Mouse (Mus musculus): Measurements from ENCODE around the gene Tmtc2.

Tmtc2 gene

DNA sequence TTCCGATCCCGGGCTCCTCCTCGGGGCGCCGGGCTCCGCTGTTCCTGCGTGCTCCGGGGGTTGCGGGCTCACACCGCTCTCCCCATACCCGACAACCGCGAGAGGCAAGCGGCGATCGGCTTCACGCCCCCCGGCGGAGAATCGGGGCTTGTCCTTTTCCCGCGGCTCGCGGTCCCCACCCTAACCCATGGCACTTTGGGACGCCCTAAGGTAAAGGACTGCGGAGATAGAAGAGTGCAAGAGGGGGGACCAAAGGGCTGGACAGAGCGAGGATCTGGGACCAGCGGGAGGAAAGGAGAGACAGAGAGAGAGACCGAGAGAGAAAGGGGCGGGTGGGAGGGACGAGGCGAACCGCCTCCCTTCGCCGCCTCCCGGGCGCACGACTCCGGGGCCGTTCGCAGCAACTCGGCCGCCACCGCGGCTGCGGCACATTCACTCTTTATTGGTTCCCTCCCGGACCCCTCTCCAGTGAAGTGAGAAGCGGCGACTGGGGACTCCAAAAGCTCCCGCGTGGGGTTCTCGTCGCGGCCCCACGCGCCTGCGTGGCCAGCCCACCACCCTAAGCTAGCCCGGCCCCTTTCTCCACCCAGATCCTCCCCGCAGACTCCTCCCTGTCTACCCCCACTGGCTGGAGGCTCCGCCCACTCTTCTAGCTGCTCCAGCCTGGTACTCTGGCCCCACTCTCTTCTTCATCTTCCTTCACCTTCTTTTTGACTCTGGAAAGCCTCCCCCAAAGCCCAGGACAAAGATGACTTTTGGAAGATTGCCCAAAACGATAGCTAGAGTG lies at the start of gene Tmtc2:
TSS of gene Tmtc2 (minus strand) at position 544 of the 787 bp plus-strand sequence.
- peak; percentile 91 for DNase-seq (ENCODE audit: low spot score)

DNA sequence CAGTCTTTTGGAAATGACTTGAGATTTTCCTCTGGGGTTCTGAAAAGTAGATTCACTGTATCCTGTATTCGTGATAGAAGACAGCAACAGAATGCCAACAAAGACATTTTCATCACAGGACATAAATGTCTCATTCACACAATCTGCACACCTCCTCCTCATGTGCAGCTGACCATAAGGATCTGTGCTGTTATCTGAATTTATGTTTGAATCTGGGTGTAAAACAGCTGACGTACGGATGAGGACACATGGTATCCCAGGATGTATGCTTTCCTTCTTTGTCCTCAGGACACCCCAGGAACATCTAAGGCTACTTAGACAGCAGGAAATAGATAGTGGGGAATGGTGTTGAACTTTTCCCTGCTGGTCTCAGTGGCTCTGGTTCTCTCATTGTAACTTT lies 37.9 kb upstream of the Tmtc2 start:
- DNase-seq (ENCODE audit: low spot score): no peak

DNA sequence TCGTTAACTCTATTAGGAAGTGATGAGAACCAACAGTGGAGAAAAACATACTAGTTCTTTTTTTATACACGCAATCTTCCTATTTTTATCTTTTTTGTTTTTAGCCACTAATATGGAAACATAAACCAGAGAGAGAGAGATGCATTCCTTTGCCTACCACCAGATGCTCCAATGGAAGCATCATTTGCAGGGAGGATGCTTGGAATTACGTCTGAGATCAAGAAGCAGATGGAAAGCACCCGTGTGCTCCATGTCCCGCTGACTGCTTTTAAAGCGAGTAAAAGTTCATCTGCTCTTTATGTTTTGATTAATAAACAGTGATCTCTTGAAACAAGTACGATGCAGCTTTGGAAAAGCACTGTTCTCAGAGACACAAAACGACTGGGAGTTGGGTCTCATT lies 24.6 kb upstream of the Tmtc2 start:
- no peak for DNase-seq (ENCODE audit: low spot score)

DNA sequence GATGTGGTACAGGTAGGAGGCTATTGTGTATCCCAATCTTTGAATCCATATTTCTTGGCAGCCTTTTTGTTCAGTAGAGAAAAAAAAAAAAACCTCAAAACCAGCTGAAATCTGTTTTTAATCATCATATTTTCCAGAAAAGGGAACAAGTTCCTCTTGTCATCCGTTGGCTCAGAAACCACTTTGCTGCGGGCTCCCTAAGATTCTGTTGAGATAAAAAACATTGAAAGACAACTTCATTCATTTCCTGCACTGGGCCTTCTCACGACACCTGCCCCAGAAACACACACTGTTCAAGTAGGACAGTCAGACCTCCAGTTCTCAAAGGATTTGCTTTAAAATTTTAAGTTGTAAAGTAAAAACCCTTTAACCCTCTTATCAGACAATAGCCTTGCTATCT lies 23.0 kb upstream of the Tmtc2 start:
- no peak for DNase-seq (ENCODE audit: low spot score)

DNA sequence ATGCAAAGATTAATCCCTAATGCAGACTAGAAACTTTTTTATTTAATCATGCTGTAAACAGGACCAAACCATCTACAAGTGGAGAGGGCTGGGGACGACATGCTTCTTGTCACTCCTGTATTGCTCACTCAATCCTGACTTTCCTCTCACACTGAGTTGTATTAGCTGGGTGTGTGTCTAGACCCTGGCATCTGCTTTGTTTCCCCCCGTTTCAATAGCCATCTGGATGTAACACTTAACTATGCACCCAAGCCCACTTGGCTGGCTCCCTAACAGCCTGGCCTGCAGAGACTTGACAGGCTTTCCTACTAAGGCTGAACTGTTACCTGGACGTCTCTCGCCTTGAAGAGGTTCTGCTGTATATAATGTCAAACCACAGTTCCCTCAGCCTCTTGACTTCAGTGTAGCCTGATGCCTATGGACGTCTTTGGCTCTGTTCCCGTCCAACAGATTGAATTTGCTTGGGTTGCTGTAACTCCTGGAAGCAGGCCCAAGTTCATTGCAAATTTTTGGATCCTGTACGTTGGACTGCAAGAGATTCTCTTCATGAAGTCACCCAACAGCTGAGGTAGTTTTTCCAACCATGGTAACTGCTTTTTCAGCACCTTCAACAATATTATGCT lies 21.3 kb upstream of the Tmtc2 start:
- DNase-seq (ENCODE audit: low spot score): no peak

DNA sequence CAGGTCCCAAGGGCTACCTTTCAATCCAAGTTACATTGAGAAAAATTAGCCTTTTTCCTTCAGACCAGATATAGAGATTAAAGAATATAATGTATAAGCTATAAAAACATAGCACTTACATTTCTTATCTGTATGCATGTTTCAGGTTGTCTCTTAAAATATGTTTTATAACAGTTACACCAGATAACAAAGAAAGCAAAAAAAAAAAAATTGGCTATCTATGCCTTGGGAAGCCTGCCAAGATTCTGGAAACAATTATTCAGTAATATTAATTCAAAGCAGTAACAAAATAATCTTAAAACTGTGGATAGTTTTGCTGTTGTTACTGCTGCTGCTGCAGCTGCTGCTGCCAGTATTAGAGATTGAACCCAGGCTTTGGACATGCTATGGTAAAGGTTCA lies 13.9 kb upstream of the Tmtc2 start:
- DNase-seq (ENCODE audit: low spot score): no peak

DNA sequence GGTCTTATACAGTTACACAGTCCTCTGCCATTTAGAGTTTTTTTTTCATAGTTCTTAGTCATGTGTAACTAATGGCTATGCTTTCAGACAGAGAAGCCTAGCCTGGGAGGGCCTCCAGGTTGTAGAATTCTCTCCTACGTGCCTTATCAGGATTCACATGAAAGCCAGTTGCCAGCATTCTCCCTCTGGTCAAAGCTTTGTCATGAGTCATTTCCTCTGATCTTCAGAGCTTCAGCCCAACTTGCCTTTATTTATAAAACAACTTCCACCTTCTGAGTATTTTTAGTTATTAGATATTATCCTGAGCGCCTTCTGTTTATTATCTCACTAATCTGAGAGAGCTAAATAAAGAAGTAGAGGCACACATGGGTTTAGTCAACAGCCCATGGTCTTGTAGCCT lies 5.1 kb upstream of the Tmtc2 start:
- peak; percentile 14 for DNase-seq (ENCODE audit: low spot score)

DNA sequence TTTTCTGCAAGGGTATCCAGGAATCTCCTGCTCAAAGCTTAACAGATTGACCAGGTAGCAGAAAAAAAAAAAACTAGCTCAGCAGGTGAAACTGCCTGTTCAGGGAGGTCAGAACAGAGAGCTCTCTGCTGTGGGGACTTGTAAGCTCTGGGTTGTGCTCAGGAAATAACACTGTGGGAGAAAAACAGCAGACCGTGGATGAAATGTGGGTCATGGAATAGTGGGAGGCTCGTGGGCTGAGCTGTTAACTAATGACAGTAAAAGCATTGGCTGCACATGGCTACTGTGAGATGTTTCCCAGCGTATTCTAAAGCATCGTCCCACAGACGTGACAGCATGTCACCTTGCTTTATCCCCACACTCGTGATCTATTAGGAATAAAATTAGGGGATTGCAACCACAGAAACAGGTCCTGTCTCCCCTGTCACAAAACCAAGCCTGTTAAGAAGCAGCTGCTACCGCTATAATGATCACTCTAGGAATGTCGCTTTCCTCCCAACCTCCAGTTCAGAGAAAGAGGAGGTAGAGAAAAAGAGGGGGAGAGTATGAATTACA lies 4.1 kb upstream of the Tmtc2 start:
- no peak for DNase-seq (ENCODE audit: low spot score)

DNA sequence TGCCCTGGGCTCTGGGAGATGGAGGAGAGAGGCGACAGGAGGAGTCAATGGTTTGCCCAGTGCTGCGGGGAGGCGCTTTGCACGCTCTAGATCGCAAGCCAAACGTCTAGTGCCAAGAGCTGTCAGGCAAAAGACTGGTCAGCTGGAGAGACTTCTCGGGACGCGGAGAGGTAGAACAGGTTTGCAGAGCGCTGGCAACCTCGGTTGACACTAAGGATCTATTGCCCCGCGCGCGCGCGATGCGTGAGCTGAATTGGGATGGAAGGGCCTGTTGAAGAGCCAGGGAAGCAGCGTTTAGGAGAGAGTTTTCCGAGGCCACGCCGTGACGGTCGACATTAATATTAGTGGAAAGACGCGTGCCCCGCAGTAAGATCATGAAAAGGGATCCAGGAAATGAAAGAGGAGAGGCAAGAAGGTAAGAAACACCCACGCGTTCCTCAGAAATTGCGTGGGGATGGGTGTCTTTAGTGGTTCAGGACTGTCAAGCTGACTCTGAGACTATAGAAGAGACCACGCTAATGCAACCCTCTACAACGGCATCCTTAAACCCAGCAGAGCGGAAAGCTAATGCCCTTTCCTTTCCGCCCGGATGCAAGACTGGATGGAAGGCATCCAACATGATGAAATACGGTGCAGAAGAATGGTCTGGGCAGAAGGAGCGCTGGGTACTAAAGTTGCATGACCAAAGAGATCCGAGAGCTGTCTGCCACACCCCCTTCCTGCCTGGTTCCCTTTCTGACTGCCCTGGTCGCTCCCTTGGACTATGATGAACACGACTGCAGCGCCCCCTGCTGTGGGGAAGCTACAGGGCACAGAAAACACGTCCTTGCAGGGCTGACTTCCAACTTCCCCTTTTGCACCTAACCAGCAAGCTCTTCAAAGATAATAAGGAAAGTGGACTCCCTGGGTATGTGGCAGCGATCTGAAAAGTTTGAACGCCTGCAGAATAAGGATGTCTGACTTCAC lies 727 bp upstream of the Tmtc2 start:
- DNase-seq (ENCODE audit: low spot score): peak; percentile 96

DNA sequence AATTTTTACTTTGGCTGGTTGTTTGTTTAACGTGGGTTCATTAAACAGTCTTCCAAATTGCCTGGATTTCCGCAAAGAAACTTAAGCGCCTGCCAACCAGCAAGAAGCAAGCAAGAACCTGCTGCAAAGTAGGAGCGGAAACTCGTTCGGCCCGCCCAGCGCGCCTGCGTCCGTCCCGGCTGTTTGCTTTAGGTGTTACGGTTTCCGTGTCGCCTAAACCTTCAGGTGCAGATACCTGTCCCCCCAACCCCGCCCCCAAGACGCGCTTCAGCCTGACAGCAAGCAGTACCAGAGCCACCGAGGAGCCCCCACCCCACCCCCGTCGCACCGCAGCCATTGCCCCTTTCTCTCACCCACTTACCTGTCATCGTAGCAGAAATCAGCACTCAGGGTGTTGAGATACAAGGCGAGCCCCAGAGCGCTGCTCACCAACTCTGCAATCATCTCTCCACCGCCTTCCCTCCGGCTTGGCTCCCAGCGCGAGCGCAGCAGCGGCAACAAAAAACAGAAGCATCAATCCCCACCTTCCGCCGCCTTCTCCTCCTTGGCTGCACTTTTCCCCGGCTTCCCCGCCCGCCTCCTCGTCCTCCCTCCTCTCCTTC lies 844 bp downstream of the Tmtc2 start:
- peak; percentile 77 for DNase-seq (ENCODE audit: low spot score)

DNA sequence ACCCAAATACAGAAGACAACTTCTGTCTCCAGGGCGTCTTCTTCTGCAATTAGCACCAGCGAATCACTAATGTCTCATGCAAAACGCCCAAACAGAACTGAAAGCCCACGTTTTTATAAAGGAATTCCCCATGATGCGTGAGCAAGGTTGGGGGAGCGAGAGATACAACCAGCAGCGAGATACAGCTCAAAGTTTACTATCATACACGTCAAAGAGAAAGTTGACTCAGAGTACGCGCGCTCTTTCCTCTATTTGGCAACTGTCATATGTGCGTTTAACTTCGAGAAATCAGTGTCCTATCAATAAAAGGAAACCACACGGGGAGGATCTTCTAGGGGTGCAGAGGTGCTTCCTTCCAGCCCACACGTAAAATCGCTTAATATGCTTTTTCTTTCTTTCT lies 1.4 kb downstream of the Tmtc2 start:
- DNase-seq (ENCODE audit: low spot score): peak; percentile 5

DNA sequence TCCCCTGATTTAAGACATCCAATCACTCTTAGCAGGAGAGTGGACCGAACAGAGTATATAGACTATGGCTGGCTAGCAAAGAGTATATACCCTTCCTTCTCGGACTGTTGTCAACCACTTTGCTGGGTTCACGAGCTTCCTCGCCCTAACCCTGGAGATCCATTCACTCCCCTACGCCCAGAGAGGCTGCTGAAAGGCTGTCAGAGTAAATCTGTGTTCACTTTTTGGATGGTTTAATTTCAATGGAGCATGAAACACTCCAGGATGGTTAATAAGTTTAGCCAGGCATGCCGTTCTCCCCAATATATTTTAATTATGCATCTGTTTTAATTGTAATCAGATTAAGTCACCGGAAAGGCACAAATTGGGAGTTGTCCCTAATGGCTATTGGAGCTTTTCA lies 1.9 kb downstream of the Tmtc2 start:
- DNase-seq (ENCODE audit: low spot score): no peak

DNA sequence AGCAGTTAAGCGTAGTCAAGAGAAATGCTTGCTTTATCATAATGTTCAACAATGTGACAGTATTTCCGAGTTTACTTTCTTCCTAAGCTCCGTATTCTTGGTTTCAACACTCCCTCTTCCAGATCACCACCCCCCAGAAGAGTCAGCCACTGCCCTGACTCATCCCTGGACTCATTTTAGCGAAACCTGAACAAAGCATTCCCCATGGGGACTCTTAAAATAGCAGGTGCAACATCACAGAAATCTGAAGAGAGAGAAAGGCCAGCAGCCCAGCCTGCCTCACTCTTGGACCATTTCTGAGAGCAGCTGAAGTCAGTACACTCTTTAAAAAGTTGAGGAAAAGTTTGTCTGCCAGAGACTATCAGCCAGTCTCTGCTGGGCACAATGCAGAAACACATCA lies 2.4 kb downstream of the Tmtc2 start:
- DNase-seq (ENCODE audit: low spot score): no peak

DNA sequence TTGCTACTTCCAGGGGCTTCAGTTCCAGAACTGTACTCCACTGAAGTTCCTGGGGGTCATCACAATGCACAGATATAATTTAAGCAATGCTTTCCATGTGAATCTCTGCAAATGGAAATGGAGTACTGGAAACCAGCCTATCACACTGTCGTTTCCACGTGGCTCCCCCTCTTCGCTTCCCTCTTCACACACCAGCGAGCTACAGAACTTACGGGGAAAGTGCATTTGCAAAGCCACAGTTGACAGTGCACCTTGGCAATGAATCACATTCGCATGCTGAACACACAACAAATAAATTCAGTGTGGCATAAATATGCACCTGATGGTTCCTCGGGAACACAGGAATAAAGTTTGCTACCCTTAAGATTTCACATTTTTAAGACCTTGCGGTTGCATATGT lies 3.2 kb downstream of the Tmtc2 start:
- DNase-seq (ENCODE audit: low spot score): no peak

DNA sequence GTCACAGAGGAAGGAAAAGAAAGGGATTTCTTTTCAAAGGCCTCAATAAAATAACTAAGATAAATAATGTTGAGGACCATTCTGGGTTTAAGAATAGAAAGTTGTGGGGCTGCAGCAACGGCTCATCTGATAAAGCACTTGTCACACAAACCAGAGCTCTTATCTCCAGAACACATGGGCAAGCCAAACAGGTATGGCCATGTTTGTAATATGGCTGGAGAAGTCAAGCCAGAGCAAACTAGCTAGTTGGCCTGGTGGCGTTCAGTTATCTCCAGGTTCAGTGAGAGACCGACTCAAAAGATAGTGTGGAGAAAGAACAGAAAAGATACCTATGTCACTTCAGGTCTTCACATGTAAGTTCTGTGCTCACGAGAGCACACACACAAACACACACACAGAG lies 4.7 kb downstream of the Tmtc2 start:
- DNase-seq (ENCODE audit: low spot score): no peak

DNA sequence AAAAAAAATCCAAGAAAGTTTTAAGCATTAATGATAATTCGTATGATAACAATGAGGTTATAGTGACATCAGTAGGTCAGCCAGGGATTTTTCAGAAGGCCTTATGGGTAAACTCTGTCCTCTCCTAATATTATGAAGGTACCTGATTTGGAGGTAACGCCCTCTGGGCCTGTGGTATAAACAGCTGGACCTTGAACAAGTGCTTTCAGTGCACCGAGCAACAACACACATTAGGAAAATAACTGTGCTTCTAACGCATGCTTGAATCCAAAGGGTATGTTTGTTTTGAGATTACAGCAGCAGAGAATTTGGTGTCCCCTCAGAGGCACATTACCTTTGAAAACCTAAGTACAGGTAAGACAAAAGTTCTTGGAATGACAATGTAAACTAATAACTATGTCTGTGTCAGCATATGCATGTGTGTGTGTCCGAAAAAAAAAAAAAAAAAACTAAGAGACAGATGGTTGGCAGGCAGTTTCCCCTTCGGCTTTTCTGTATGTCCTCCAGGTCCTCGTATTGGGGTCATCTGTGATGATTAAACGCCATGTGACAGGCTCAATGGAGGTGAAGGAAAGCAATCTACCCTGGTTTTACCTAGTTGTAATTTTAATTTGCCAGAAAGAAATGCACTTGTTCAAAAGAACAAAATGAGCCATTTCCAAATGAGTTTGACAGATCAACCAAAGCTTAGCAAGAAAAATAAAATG lies 6.3 kb downstream of the Tmtc2 start:
- DNase-seq (ENCODE audit: low spot score): no peak

DNA sequence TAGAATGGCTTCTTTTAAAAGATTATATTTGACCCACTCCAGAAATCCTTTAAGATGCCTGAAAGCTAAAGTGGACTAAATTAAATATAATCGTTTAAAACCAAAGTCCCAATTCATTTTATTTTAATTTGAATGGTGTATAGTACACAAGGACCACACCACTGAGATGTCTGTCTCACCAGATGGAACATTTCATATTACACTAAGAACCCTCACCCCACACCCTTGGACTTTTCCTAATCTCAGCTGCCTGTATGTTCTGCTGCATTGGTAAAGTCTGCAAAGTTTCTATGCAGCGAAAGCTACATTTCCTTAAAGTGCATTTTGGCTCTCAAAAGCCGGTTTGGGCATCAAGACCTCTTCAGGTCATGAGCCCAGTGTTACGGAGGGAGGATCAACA lies 12.7 kb downstream of the Tmtc2 start:
- no peak for DNase-seq (ENCODE audit: low spot score)

DNA sequence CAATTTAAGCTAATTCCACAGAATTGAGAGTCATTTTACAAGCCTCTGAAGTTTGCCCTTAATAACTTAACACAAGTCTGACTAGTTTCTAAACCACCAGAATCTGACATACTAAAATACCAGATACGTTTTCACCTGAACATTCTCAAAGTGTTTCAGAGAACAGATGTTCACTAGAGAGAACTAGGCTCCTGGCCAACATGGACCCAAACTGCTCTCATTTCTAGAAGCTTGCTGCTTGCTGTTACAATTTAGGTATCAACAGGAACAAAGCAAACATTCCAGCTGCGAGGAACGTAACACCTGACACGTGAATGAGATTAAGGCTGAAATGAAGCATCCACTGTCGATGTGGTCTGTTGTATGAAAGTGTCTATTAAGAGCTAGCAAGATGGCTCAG lies 16.7 kb downstream of the Tmtc2 start:
- no peak for DNase-seq (ENCODE audit: low spot score)

DNA sequence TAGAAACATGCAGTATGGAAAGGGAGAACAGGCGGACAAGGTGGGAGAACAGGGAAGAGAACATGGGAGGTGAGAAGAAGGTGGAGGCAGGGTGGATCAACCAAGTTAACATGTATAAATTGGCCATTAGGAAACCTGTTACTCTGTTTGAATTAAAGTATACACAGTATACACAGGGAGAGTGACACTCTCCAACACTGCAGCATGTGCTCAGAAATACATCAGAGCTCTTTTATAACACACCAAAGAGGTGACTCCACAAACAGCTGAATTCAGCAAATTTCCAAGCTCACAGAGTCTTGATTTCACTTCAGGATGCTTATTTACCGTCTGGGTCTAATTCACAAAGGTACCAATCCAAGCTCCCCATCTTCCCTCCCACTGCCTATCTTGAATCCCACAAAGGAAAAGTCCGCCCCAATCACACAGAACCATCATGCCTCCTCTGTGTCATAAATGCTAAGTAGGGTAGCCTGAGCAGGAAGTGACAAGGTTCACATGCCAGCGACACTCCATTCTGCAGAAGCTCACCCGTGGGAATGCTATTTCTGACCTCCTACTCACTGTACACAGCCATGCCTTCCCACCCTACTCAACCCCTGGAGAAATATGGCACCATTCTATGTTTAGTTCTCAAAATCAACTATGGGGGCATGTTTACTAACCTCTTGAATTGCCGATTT lies 17.2 kb downstream of the Tmtc2 start:
- no peak for DNase-seq (ENCODE audit: low spot score)

DNA sequence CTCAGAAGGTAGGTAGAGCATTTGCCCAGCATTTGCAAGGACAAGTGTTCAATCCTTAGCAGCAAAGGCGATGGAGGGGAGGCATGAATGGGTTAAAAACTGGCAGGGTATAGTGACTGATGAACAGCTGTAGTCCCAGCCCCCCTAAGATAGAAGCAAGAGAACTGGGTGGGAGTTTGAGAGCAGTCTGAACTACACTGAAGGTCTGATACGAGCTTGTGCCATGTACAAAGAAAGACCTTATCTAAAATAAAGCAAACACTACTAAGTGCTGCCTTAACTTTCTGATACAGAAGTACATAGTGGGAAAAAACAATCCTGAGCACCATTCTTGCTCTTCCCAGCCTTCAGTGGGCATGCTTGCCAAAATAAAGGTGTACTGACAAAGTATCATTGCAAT lies 20.1 kb downstream of the Tmtc2 start:
- DNase-seq (ENCODE audit: low spot score): no peak

DNA sequence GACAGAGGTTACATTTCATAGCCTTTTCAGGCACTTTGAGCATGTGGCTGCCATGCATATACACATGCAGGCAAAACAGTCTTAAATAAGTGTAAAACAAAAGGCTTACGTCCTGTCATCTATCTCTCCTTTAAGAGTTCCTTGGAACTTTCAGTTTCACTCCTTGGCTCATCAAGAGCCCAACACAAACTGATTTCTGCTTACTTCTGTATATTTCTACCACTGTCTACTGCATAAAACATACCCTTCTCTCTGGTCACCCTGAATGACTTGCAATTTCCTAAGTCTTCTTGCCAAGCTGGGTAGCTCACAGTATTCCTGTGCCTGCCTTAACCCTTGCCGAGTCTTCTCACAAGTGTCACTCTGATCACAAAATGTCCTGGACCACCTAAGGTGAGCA lies 26.2 kb downstream of the Tmtc2 start:
- no peak for DNase-seq (ENCODE audit: low spot score)
